ENCODE assay signal across 9 mouse cellular contexts in the genomic region with DNA sequence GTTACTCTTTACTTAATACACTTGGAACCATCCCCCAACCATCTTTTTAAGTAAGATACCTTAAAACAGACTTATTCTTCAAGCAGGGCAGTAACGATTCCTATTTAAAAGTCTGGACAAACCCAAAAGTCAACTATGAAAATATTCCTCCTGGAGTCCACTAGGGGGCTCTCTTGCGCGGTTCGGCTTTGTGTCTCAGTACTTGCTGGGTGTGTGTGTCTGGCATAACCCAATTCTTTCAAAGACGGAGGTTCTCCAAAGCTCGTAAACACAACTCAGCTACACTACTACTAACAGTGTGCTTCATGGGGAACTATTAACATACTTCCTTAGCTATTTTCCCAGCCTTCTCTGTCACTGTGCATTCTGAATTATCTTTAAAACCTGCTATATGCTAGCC.
A peak's percentile ranks its signal among the peaks of the same experiment; 100 is the strongest.
DNase-seq lines count a peak whose midpoint lies in the region; ATAC-seq lines count a peak whose summit lies in the region.
"Had no signal": no experiment of that assay in that cellular context is flagged by ENCODE, and none has a peak within 500 bp of the region (broad histone marks: within the 10 kb centered on the region; RNA-seq: fewer than 3 reads in every experiment).

No protein-coding gene starts in this region.

- intact Hi-C loops in gastrocnemius, postnatal 36 days (cut with DNase I): loop anchor here (2.0 kb wide), 2 partner anchors 148 to 194 kb away; a partner anchor contains a TSS

- peak; percentile 27 for DNase-seq in forebrain, embryonic 10.5 days (ENCODE audit: extremely low spot score, low spot score)
- peak; percentile 14 for DNase-seq in WW6 (ENCODE audit: low read depth, low spot score)
- peak; percentile 67 to 75 for DNase-seq in cerebellum, postnatal 36 days
- peak; percentile 23 to 28 for DNase-seq in gastrocnemius, postnatal 36 days
- peak; percentile 54 to 76 for DNase-seq in kidney, postnatal 25 days
- DNase-seq in right cerebral cortex, postnatal 36 days (ENCODE audit: low spot score in 2 of 2): peak; percentile 28 to 34

- H3K4me2 ChIP-seq in forebrain, embryonic 12.5 days: no peak overlapping the region
- H3K4me2 ChIP-seq in lung, embryonic 16.5 days (ENCODE audit: low read depth, low read length): no peak overlapping the region
- H3K4me2 ChIP-seq: limb, embryonic 12.5 days had no signal

- H3K4me3 ChIP-seq in forebrain, embryonic 10.5 days: no peak overlapping the region
- H3K4me3 ChIP-seq in forebrain, embryonic 12.5 days (replicated peaks): no peak overlapping the region
- H3K4me3 ChIP-seq in lung, embryonic 16.5 days (ENCODE audit: low read length): no peak overlapping the region
- H3K4me3 ChIP-seq: limb, embryonic 12.5 days had no signal

- ATAC-seq in forebrain, embryonic 12.5 days (ENCODE audit: low FRiP score): no peak; the same call in 1 of the 2 replicates
- ATAC-seq in lung, embryonic 16.5 days (ENCODE audit: low read depth): peak; percentile 51; the same call in 1 of the 2 replicates

- H3K9ac ChIP-seq in forebrain, embryonic 12.5 days: no peak overlapping the region
- H3K9ac ChIP-seq in lung, embryonic 16.5 days (ENCODE audit: low read length): no peak overlapping the region
- H3K9ac ChIP-seq: limb, embryonic 12.5 days had no signal

- no peaks in the 10 kb centered on the region for H3K27me3 ChIP-seq in forebrain, embryonic 10.5 days (ENCODE audit: poor library complexity, severe bottlenecking)
- H3K27me3 ChIP-seq in forebrain, embryonic 12.5 days: no peaks in the 10 kb centered on the region
- no peaks in the 10 kb centered on the region for H3K27me3 ChIP-seq in lung, embryonic 16.5 days (ENCODE audit: control insufficient read depth, insufficient read depth, low read depth, low read length)
- H3K27me3 ChIP-seq: limb, embryonic 12.5 days had no signal

- H3K9me3 ChIP-seq in forebrain, embryonic 10.5 days: no peaks in the 10 kb centered on the region
- H3K9me3 ChIP-seq in forebrain, embryonic 12.5 days: no peaks in the 10 kb centered on the region
- H3K9me3 ChIP-seq in lung, embryonic 16.5 days (ENCODE audit: control insufficient read depth, low read length): no peaks in the 10 kb centered on the region
- H3K9me3 ChIP-seq: limb, embryonic 12.5 days had no signal

- H3K4me1 ChIP-seq in forebrain, embryonic 10.5 days: no peaks in the 10 kb centered on the region
- H3K4me1 ChIP-seq in forebrain, embryonic 12.5 days: no peaks in the 10 kb centered on the region
- no peaks in the 10 kb centered on the region for H3K4me1 ChIP-seq in lung, embryonic 16.5 days (replicated peaks; ENCODE audit: control insufficient read depth, insufficient read depth, low read length)

- 31% methylated on average over 6 of the region's 6 CpGs for WGBS in forebrain, embryonic 10.5 days
- 25% methylated on average over 6 of the region's 6 CpGs for WGBS in forebrain, embryonic 12.5 days
- 22% methylated on average over 6 of the region's 6 CpGs for WGBS in lung, embryonic 16.5 days

- H3K27ac ChIP-seq in forebrain, embryonic 10.5 days: no peak overlapping the region
- H3K27ac ChIP-seq in forebrain, embryonic 12.5 days: no peak overlapping the region
- H3K27ac ChIP-seq in lung, embryonic 16.5 days (ENCODE audit: low read length): no peak overlapping the region
- H3K27ac ChIP-seq: limb, embryonic 12.5 days had no signal

- H3K36me3 ChIP-seq in forebrain, embryonic 10.5 days (replicated peaks): no peaks in the 10 kb centered on the region
- no peaks in the 10 kb centered on the region for H3K36me3 ChIP-seq in forebrain, embryonic 12.5 days (replicated peaks)
- no peaks in the 10 kb centered on the region for H3K36me3 ChIP-seq in lung, embryonic 16.5 days (ENCODE audit: control insufficient read depth, insufficient read depth, low read length)
- H3K36me3 ChIP-seq: limb, embryonic 12.5 days had no signal

Comparison
In these comparisons a context has a peak if more than half of its experiments do, and no peak if none do; other contexts are left out.
1. DNase-seq: peak in every context shown above with its lines; median percentile 71 in cerebellum, postnatal 36 days; 65 in kidney, postnatal 25 days; 31 in right cerebral cortex, postnatal 36 days; 27 in forebrain, embryonic 10.5 days; 26 in gastrocnemius, postnatal 36 days; 14 in WW6.